Mouse (Mus musculus) heart, embryonic 16.5 days (tissue): ENCODE results near the gene Edn2. TPM values are rescaled to one million over a fixed set of nuclear protein-coding genes. Genes with fewer than 3 reads are reported as not detected.

Experiments used
- ATAC-seq: fragments of 200-750 bp; cut with Nextera tagmentation; replicated peaks from 2 replicates; pipeline ENCODE4 v1.8.0; 2017; ENCODE audit warnings: moderate number of reproducible peaks; ENCODE audit not compliant: insufficient read depth, low FRiP score; ENCODE audit errors: extremely low read depth
- H3K27ac ChIP-seq: fragments of 300-500 bp; sonication (generic); 2 replicates; pipeline ENCODE4 v1.5.1; 2014; ENCODE audit warnings: mild to moderate bottlenecking, low read length, control low read depth, moderate library complexity
- H3K27me3 ChIP-seq: fragments of 300-500 bp; sonication (generic); 2 replicates; pipeline ENCODE4 v1.6.1; 2014; ENCODE audit warnings: low read length, mixed read lengths; ENCODE audit not compliant: control insufficient read depth, insufficient read depth
- H3K36me3 ChIP-seq: fragments of 300-500 bp; sonication (generic); 2 replicates; pipeline ENCODE4 v1.6.1; 2014; ENCODE audit not compliant: control insufficient read depth, insufficient read depth
- H3K4me1 ChIP-seq: fragments of 300-500 bp; sonication (generic); 2 replicates; pipeline ENCODE4 v1.6.1; 2014; ENCODE audit warnings: low read length, mixed read lengths; ENCODE audit not compliant: control insufficient read depth, insufficient read depth
- H3K4me2 ChIP-seq: fragments of 300-500 bp; sonication (generic); 2 replicates; pipeline ENCODE4 v1.6.1; 2014; ENCODE audit warnings: low read depth, mild to moderate bottlenecking, control low read depth, low read length
- H3K4me3 ChIP-seq: fragments of 300-500 bp; sonication (generic); 2 replicates; pipeline ENCODE4 v1.5.1; 2014; ENCODE audit warnings: mild to moderate bottlenecking, control low read depth, low read length
- H3K9ac ChIP-seq: fragments of 300-500 bp; sonication (generic); 2 replicates; pipeline ENCODE4 v1.6.1; 2014; ENCODE audit warnings: low read length, control low read depth
- H3K9me3 ChIP-seq: fragments of 300-500 bp; sonication (generic); replicated peaks from 2 replicates; pipeline ENCODE4 v1.6.1; 2016; ENCODE audit warnings: low read length; ENCODE audit not compliant: control insufficient read depth
- WGBS: fragments of 180-500 bp; shearing (Covaris S2); extraction: QIAGEN DNeasy Blood & Tissue Kit; methylation state at CpG from one replicate; pipeline ENCODE4 v1.1.7; 2014; 5-methylcytosine and 5-hydroxymethylcytosine counted together
- polyA plus RNA-seq: library from polyadenylated mRNA; unstranded; fragments of >200 nt; fragmentation: Nextera tagmentation; extraction: Ambion mirVana; gene quantifications from 2 replicates; pipeline ENCODE4 v1.2.1, GENCODE M21; 2015

Gene Edn2
- polyA plus RNA-seq, 1 experiment from 2014 or later: 0.47 TPM

GRCm38 (mm10) chr4:120150345-120150920 is 10.6 kb upstream of the Edn2 start:
- H3K9ac ChIP-seq: no peak overlapping the region
- 59% methylated on average over 6 of the region's 6 CpGs for WGBS
- H3K27ac ChIP-seq: no peak overlapping the region
- H3K4me2 ChIP-seq: no peak overlapping the region
- H3K4me1 ChIP-seq: peaks cover 16% of the 10 kb centered on the region
- H3K27me3 ChIP-seq: no peaks in the 10 kb centered on the region
- no peaks in the 10 kb centered on the region for H3K9me3 ChIP-seq
- no peak overlapping the region for H3K4me3 ChIP-seq
- no peak for ATAC-seq
- no peaks in the 10 kb centered on the region for H3K36me3 ChIP-seq

- Histone ChIP-seq H3K36me3 (no peaks in the 10 kb centered on the region), H3K4me2 (no peak overlapping the region), H3K4me1 (peaks cover 11% of the 10 kb centered on the region), H3K27me3 (no peaks in the 10 kb centered on the region), H3K27ac (no peak overlapping the region), H3K9ac (no peak overlapping the region), H3K4me3 (no peak overlapping the region), H3K9me3 (no peaks in the 10 kb centered on the region)
- WGBS: 82% methylated on average over 6 of the region's 6 CpGs
- ATAC-seq: no peak
These were observed 9.1 kb upstream of the Edn2 start for GRCm38 (mm10) chr4:120151906-120152305.

- Histone ChIP-seq H3K27ac (no peak overlapping the region), H3K4me3 (no peak overlapping the region), H3K4me1 (peaks cover 11% of the 10 kb centered on the region), H3K9ac (no peak overlapping the region), H3K36me3 (no peaks in the 10 kb centered on the region), H3K9me3 (no peaks in the 10 kb centered on the region), H3K4me2 (no peak overlapping the region), H3K27me3 (no peaks in the 10 kb centered on the region)
- ATAC-seq: no peak
- WGBS: 55% methylated on average over 4 of the region's 4 CpGs
These were observed 8.4 kb upstream of the Edn2 start for GRCm38 (mm10) chr4:120152648-120153047.

GRCm38 (mm10) chr4:120153736-120154135 is 7.3 kb upstream of the Edn2 start:
- Histone ChIP-seq H3K4me1 (peaks cover 12% of the 10 kb centered on the region), H3K9ac (no peak overlapping the region), H3K27me3 (no peaks in the 10 kb centered on the region), H3K27ac (no peak overlapping the region), H3K4me2 (no peak overlapping the region), H3K36me3 (no peaks in the 10 kb centered on the region), H3K4me3 (no peak overlapping the region), H3K9me3 (no peaks in the 10 kb centered on the region)
- 75% methylated on average over 3 of the region's 3 CpGs for WGBS
- ATAC-seq: no peak

DNA sequence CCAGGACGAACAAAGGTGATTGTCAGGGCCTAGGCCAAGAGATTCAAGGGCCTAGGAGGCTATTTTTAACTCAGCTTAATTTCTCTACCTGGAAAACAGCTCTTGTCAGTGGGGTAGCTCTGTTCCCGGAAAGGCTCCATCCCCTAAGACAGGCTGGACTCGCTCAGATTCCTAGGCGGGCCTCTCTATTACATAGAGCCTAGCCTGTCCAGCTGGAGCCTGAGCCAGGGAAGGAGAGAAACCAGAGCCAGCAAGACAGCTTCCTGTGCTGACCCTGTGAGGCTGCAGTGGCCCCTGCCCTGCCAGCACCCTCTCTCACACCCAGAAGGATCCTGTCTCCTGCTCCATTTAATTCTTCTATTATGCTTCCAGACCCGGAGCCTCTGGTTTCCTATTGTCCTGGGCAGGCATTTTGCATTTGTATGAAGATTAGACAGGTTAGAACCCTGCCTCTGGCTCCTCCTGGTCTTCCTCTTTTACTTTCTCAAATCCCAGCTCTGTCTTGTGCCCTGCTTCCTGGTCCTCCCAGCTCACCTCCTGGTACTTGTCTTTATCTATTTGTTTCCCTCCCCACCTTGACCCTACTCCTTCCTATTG is 2.2 kb upstream of the Edn2 start:
- Histone ChIP-seq H3K4me2 (no peak overlapping the region), H3K9ac (peak overlapping the region; percentile 21), H3K4me1 (peaks cover 29% of the 10 kb centered on the region), H3K9me3 (no peaks in the 10 kb centered on the region), H3K27me3 (no peaks in the 10 kb centered on the region), H3K27ac (no peak overlapping the region), H3K36me3 (no peaks in the 10 kb centered on the region), H3K4me3 (no peak overlapping the region)
- 0 out of 2 replicates have a peak, but pooled peaks have one; percentile 24 for ATAC-seq
- WGBS: 32% methylated on average over 5 of the region's 5 CpGs

DNA sequence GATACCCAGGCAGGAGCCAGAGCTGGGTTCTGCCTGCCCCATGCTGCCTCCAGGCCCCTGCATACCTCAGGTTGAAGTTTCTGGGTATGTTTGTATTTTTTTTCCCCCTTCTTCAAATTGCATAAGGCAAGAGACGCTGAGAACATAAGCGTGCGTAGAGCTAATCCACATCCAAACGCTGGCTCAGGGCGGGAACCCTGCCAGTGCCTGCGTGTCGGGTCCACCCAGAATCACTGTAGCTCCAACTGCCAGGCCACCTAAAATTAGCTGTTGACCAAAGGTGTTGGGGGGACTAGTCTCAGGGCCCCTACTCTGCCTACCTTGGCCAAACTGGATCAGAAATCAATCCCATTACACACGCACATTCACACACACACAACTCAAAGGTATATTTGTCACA is 1.6 kb downstream of the Edn2 start:
- no peak overlapping the region for H3K4me2 ChIP-seq
- no peak overlapping the region for H3K9ac ChIP-seq
- ATAC-seq: no peak
- H3K9me3 ChIP-seq: no peaks in the 10 kb centered on the region
- no peak overlapping the region for H3K4me3 ChIP-seq
- WGBS: 77% methylated on average over 8 of the region's 8 CpGs
- no peaks in the 10 kb centered on the region for H3K27me3 ChIP-seq
- peaks cover 29% of the 10 kb centered on the region for H3K4me1 ChIP-seq
- H3K36me3 ChIP-seq: no peaks in the 10 kb centered on the region
- no peak overlapping the region for H3K27ac ChIP-seq

DNA sequence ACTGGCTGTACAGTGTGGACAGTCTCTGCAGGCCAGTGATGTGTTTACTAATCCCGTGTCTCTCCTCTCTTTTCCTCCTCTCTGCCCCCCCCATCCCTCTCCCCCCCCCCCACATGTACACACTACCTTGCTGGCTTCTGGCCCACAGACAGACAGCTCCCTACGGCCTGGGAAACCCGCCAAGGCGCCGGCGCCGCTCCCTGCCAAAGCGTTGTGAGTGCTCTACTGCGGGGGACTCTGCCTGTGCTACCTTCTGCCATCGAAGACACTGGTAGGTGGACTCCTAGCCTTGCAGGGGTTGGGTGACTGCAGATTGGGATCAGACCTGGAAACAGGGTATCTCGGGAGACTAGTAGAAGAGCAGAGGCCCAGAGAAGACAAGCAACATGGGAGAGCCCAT is 2.2 kb downstream of the Edn2 start:
- Histone ChIP-seq H3K9ac (no peak overlapping the region), H3K9me3 (no peaks in the 10 kb centered on the region), H3K4me1 (peaks cover 28% of the 10 kb centered on the region), H3K36me3 (no peaks in the 10 kb centered on the region), H3K27me3 (no peaks in the 10 kb centered on the region), H3K27ac (no peak overlapping the region), H3K4me2 (no peak overlapping the region), H3K4me3 (no peak overlapping the region)
- peak; percentile 12; the same call in 1 of the 2 replicates for ATAC-seq
- WGBS: 13% methylated on average over 11 of the region's 11 CpGs

GRCm38 (mm10) chr4:120164316-120164715 is 3.3 kb downstream of the Edn2 start:
- H3K4me2 ChIP-seq: no peak overlapping the region
- WGBS: 84% methylated on average over 5 of the region's 5 CpGs
- peaks cover 32% of the 10 kb centered on the region for H3K4me1 ChIP-seq
- H3K9ac ChIP-seq: no peak overlapping the region
- H3K27ac ChIP-seq: no peak overlapping the region
- H3K27me3 ChIP-seq: no peaks in the 10 kb centered on the region
- no peak for ATAC-seq
- H3K4me3 ChIP-seq: no peak overlapping the region
- no peaks in the 10 kb centered on the region for H3K9me3 ChIP-seq
- H3K36me3 ChIP-seq: no peaks in the 10 kb centered on the region

GRCm38 (mm10) chr4:120167778-120168177 is 6.8 kb downstream of the Edn2 start:
- WGBS: 82% methylated on average over 6 of the region's 6 CpGs
- H3K36me3 ChIP-seq: no peaks in the 10 kb centered on the region
- no peak overlapping the region for H3K9ac ChIP-seq
- peaks cover 34% of the 10 kb centered on the region for H3K4me1 ChIP-seq
- H3K27me3 ChIP-seq: no peaks in the 10 kb centered on the region
- H3K9me3 ChIP-seq: no peaks in the 10 kb centered on the region
- H3K27ac ChIP-seq: no peak overlapping the region
- no peak overlapping the region for H3K4me2 ChIP-seq
- no peak overlapping the region for H3K4me3 ChIP-seq
- ATAC-seq: no peak
